Mouse (Mus musculus): ENCODE results near the gene Snx15. TPM values are rescaled to one million over a fixed set of nuclear protein-coding genes. Genes with fewer than 3 reads are reported as not detected.
A peak's percentile ranks its signal among the peaks of the same experiment; 100 is the strongest.

The Snx15 gene
- polyA plus RNA-seq, 1 experiment, result 63.5 TPM

GRCm38 (mm10) chr19:6123330-6123729 lies 4.8 kb downstream of the Snx15 start:
- DNase-seq (ENCODE audit: extremely low spot score in 1 of 2, low spot score in 1 of 2), result no peak

GRCm38 (mm10) chr19:6121761-6122160 lies 6.3 kb downstream of the Snx15 start:
- DNase-seq (ENCODE audit: extremely low spot score in 1 of 2, low spot score in 1 of 2), result no peak

GRCm38 (mm10) chr19:6118677-6119185 lies 9.4 kb downstream of the Snx15 start:
- no peak for DNase-seq (ENCODE audit: extremely low spot score in 1 of 2, low spot score in 1 of 2)

- peak; percentile 81 to 94 for DNase-seq (ENCODE audit: extremely low spot score in 1 of 2, low spot score in 1 of 2)
Measured at GRCm38 (mm10) chr19:6117986-6118676, 10.0 kb downstream of the Snx15 start, which contains the start of gene Sac3d1. TSS of gene Sac3d1 (minus strand) at chr19:6118650.

- DNase-seq (ENCODE audit: extremely low spot score in 1 of 2, low spot score in 1 of 2), result peak in 1 of 2 experiments; percentile 28
Measured at GRCm38 (mm10) chr19:6117346-6117985, 10.6 kb downstream of the Snx15 start.

- DNase-seq (ENCODE audit: extremely low spot score in 1 of 2, low spot score in 1 of 2), result peak in 1 of 2 experiments; percentile 25
Measured at GRCm38 (mm10) chr19:6116113-6116850, 11.8 kb downstream of the Snx15 start.

GRCm38 (mm10) chr19:6113116-6113515 lies 15.0 kb downstream of the Snx15 start:
- no peak for DNase-seq (ENCODE audit: extremely low spot score in 1 of 2, low spot score in 1 of 2)

- DNase-seq (ENCODE audit: extremely low spot score in 1 of 2, low spot score in 1 of 2), result no peak
Measured at GRCm38 (mm10) chr19:6105586-6105985, 22.5 kb downstream of the Snx15 start, which contains the start of gene Naaladl1. TSS of gene Naaladl1 (plus strand) at chr19:6105782.

GRCm38 (mm10) chr19:6104476-6104875 lies 23.6 kb downstream of the Snx15 start:
- no peak for DNase-seq (ENCODE audit: extremely low spot score in 1 of 2, low spot score in 1 of 2)

- DNase-seq (ENCODE audit: extremely low spot score in 1 of 2, low spot score in 1 of 2), result no peak
Measured at GRCm38 (mm10) chr19:6102169-6102853, 25.8 kb downstream of the Snx15 start.

GRCm38 (mm10) chr19:6101186-6101585 lies 26.9 kb downstream of the Snx15 start:
- DNase-seq (ENCODE audit: extremely low spot score in 1 of 2, low spot score in 1 of 2), result no peak

GRCm38 (mm10) chr19:6097847-6098246 lies 30.3 kb downstream of the Snx15 start:
- no peak for DNase-seq (ENCODE audit: extremely low spot score in 1 of 2, low spot score in 1 of 2)

- no peak for DNase-seq (ENCODE audit: extremely low spot score in 1 of 2, low spot score in 1 of 2)
Measured at GRCm38 (mm10) chr19:6094119-6094518, 34.0 kb downstream of the Snx15 start, which contains the start of gene AC131692.1. TSS of gene AC131692.1 (plus strand) at chr19:6094419.

- no peak for DNase-seq (ENCODE audit: extremely low spot score in 1 of 2, low spot score in 1 of 2)
Measured at GRCm38 (mm10) chr19:6088841-6089240, 39.3 kb downstream of the Snx15 start.

- DNase-seq (ENCODE audit: extremely low spot score in 1 of 2, low spot score in 1 of 2), result no peak
Measured at GRCm38 (mm10) chr19:6085417-6085879, 42.7 kb downstream of the Snx15 start.

GRCm38 (mm10) chr19:6084478-6085248 lies 43.4 kb downstream of the Snx15 start, which contains the start of the genes Zfpl1 and Cdca5:
TSS of gene Zfpl1 (minus strand) at chr19:6084956.
TSS of gene Cdca5 (plus strand) at chr19:6084983.
- peak; percentile 96 to 98 for DNase-seq (ENCODE audit: extremely low spot score in 1 of 2, low spot score in 1 of 2)

GRCm38 (mm10) chr19:6082156-6082555 lies 45.9 kb downstream of the Snx15 start, which contains the start of gene Gm28374:
TSS of gene Gm28374 (minus strand) at chr19:6082256.
- no peak for DNase-seq (ENCODE audit: extremely low spot score in 1 of 2, low spot score in 1 of 2)

- no peak for DNase-seq (ENCODE audit: extremely low spot score in 1 of 2, low spot score in 1 of 2)
Measured at GRCm38 (mm10) chr19:6079983-6080480, 48.1 kb downstream of the Snx15 start, which contains the start of gene Tmem262. TSS of gene Tmem262 (plus strand) at chr19:6080033.

All from frontal cortex, adult 2 months (tissue).